Mouse (Mus musculus) limb, embryonic 15.5 days (tissue): ENCODE data around the gene Sim2. TPM values are rescaled to one million over a fixed set of nuclear protein-coding genes. Genes with fewer than 3 reads are reported as not detected.

Source experiments
- microRNA-seq: library from miRNA; unstranded; fragments of <30 nt; microRNA quantifications from one replicate; pipeline ENCODE4, GENCODE M21; 2016
- polyA plus RNA-seq: library from polyadenylated mRNA; unstranded; fragments of >200 nt; fragmentation: Nextera tagmentation; extraction: Ambion mirVana; gene quantifications from 2 replicates; pipeline ENCODE4 v1.2.1, GENCODE M21; 2015

Sim2 gene
- polyA plus RNA-seq, 1 experiment from 2014 or later = 0.64 TPM

Small RNA genes within 50 kb of the gene (microRNA-seq; reads per million reads assigned to microRNA genes)
- not detected for gene Gm23062

Other genes starting within 250 kb of the Sim2 start
- gene Chaf1b, start 201.0 kb upstream of the Sim2 start, polyA plus RNA-seq = 55.7 and 56.7 TPM in 2 replicates
- not detected in 2 replicates for gene Cldn14, start 76.1 kb upstream of the Sim2 start, polyA plus RNA-seq
- gene Hlcs, start 228.6 kb downstream of the Sim2 start, polyA plus RNA-seq = 7.8 and 8.5 TPM in 2 replicates
- gene Ripply3, start 243.5 kb downstream of the Sim2 start, polyA plus RNA-seq = 4.8 and 6.5 TPM in 2 replicates